Mouse (Mus musculus): ENCODE data around the gene Celf1.
A peak's percentile ranks its signal among the peaks of the same experiment; 100 is the strongest.

Gene Celf1

GRCm38 (mm10) chr2:91061849-91062481, 121.8 kb downstream of the Celf1 start:
- no peak for DNase-seq (ENCODE audit: low read depth, low spot score)

DNA sequence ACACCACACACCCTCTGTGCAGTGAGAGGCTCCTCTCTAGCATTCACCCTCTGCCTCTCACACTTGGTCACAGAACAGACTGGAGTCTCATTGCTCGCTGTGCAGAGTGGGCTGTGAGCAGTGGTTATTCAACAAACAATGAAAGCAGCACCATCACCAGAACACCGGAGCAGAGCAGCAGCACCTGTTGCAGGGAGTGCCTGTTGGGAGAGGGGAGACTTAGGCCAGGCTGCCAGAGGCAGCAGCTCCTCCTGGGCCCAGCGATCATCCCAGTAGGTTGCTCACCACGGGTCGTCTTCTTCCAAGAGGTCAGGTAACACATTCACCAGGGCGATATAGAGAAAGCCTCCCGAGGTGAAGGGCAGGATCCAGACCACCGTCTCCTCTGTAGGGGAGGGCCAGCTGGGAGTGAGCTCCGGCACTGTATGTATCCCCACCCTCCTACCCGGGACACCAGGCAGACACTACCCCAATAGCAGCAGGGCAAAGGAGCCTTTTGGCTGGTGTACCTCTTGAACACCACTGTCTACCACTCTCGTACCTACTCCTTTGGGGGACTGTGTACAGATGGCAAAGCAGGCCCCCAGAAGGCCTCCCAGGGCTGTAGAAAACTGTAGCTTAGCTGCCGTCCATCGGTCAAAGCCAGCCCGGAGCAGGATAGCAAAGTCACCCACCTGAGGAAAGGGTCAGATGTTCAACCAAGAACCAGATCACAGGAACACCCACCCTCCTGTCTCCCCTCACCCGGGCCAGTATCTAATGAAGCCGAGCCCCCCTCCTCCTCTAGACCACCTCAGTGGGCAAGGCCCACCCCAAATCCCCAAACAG, 122.8 kb downstream of the Celf1 start:
- no peak for DNase-seq (ENCODE audit: low read depth, low spot score)

GRCm38 (mm10) chr2:91064211-91064610, 124.0 kb downstream of the Celf1 start:
- DNase-seq (ENCODE audit: low read depth, low spot score): peak; percentile 80

DNA sequence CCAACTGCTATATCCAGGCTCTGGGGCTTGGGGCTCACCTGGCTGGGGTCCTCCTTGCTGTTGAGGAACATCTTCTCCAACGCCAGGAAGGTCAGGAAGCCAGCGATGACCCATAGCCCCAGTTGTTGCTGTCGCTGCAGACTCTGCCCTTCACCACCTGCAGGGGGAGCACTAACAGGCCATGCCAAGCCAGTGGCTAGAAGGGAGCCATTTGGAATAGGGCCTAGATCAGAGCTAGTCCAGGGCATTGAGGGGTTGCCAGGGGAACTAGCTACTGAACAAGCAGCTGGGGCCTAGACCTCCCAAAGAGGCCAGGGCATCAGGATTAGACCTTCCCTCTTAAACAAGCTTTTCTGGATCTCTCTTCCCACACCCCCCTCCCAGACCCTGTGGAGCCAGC, 125.4 kb downstream of the Celf1 start:
- peak; percentile 82 for DNase-seq (ENCODE audit: low read depth, low spot score)

DNA sequence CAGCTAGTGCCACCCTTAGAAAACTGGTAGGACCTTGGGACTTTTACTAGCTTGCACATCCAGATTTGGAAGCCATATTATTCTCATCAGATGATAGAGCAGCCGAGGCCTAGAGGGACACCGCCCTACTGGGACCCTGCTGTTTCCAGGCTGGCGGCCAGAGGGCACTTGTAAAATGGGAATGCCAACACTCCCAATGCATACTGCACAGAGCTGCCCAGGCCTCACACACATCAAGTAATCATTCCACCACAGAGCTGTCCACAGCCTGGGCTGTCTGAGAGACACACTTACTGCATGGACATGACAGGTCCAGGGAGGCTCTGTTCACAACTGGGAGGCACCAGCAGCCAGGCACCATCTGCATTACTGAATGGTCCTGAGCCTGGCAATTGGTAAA, 126.3 kb downstream of the Celf1 start:
- no peak for DNase-seq (ENCODE audit: low read depth, low spot score)

GRCm38 (mm10) chr2:91068162-91068871, 128.1 kb downstream of the Celf1 start:
- no peak for DNase-seq (ENCODE audit: low read depth, low spot score)

DNA sequence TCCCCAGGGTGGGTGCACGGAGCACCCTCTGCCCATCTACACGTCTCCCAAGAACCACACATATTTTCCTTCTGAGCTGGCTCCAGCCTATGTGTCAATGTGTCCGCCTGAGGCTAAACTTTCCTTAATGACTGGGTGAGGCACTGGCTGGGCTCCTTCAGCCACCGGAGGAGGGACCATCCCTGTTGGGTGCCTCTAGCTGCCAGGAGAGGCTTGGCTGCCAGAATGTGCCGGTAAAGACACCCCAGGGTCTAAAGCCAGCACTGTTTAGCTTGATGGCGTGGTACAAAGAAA, 128.6 kb downstream of the Celf1 start:
- no peak for DNase-seq (ENCODE audit: low read depth, low spot score)
